Mouse (Mus musculus): ENCODE results near the gene Gm11627. TPM values are rescaled to one million over a fixed set of nuclear protein-coding genes. Genes with fewer than 3 reads are reported as not detected.
"Not testable (repeated sequence)": the region's sequence is repeated elsewhere in the genome, so short reads cannot be mapped to it uniquely, and the experiment has no call there.

Gm11627 gene
- polyA plus RNA-seq, 1 experiment from 2014 or later, result 8.5 TPM

DNA sequence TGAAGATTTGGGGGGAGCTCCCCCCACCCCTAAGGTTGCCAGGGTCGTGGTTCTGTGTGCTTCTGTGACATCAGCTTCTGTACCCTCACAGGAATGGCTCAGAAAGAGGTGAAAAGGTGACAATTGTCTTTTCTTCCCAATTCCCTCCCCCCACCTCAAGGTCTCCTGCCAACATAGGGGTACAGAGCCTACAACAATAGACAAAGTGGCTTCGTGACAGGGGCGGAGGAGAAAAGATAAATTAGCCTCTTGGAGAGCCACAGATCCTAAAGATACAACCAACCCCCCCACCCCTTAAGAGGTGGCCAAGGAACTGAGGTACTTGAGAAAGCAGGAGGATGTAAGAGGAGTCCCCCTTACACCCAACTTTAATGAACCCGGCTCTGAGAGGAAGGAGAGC is 29.4 kb upstream of the Gm11627 start:
- H3K4me2 ChIP-seq, result peak overlapping the region; percentile 78
- no peaks in the 10 kb centered on the region for H3K9me3 ChIP-seq (replicated peaks)
- H3K4me1 ChIP-seq, result peaks cover 67% of the 10 kb centered on the region
- peak overlapping the region; percentile 77 for H3K4me3 ChIP-seq (replicated peaks)
- peak overlapping the region; percentile 99 for H3K27ac ChIP-seq
- peak overlapping the region; percentile 76; the same call in 1 of the 2 replicates for H3K9ac ChIP-seq
- no peaks in the 10 kb centered on the region for H3K36me3 ChIP-seq
- ATAC-seq (replicated peaks; ENCODE audit: low FRiP score), result no peak
- 16% methylated on average over 4 of the region's 4 CpGs for WGBS
- peaks cover 20% of the 10 kb centered on the region for H3K27me3 ChIP-seq

DNA sequence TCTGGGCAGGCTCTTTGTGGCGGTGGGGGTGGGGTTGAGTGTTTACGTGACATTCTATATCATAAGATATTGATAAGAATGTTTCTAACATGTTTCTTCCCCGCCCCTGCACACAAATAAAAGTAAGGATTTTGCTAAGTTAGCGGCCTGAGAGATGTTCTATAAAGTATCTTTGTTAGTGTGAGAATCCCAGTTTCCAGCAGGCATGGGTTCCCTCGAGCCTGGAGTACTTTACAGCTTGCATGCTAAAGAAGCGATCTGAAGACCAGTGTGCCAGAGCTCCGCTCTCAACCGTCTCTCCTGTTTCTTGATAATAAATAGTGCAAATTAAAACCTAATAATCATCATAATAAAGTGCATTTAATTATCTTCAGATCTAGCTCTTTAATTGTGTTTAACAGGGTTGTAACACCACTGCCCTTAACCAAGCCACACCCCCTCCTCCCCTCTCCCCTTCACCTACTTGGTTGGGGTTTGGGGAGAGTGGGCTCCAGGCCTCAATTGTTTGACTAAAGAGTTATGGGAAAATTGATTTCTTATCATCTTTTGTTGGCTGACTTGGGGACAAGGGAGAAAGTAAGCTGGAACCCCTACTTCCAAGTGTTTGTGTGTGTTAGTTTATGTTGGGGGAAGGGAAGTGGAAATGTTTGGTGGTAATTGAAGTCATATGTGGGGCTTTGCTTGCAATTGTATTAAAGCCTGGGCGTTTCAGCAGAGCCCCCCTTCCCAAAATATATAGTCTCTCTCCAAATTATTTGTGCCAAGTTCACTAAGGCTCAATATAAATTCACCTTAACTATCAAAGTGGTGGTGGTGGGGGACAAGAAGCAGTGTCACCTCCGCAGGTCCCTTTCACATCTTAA is 28.7 kb upstream of the Gm11627 start:
- H3K9me3 ChIP-seq (replicated peaks), result no peaks in the 10 kb centered on the region
- H3K9ac ChIP-seq, result peak overlapping the region; percentile 76
- peak overlapping the region; percentile 78 for H3K4me2 ChIP-seq
- ATAC-seq (replicated peaks; ENCODE audit: low FRiP score), result no peak
- 21% methylated on average over 10 of the region's 10 CpGs for whole genome bisulfite sequencing
- H3K27ac ChIP-seq, result peak overlapping the region; percentile 99
- H3K4me3 ChIP-seq (replicated peaks), result peak overlapping the region; percentile 77
- no peaks in the 10 kb centered on the region for H3K36me3 ChIP-seq
- peaks cover 69% of the 10 kb centered on the region for H3K4me1 ChIP-seq
- H3K27me3 ChIP-seq, result peaks cover 20% of the 10 kb centered on the region

GRCm38 (mm10) chr11:102607201-102607600 is 27.9 kb upstream of the Gm11627 start:
- ATAC-seq (replicated peaks; ENCODE audit: low FRiP score), result not testable (repeated sequence)

DNA sequence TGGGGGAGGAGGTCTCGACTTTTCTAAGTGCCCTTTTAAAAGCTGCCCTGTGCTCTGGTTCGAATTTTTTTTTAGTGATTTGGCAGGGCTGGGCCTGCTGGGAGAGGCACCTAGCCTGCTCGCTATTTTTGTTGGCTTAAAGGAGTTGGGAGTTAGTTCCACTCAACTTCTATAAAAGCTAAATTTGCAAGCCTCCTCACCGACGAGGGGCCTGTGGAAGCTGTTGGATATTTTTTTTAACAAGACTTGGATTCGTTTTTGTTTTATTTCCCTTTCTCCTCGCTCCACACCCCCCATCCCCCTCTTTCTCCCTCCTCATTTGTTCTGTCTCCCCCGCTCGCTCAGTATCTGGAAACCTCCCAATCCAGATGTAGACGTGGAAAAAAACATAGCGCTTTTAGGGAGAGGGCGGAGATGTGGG is 27.5 kb upstream of the Gm11627 start:
- H3K27me3 ChIP-seq, result peaks cover 20% of the 10 kb centered on the region
- no peaks in the 10 kb centered on the region for H3K36me3 ChIP-seq
- peak overlapping the region; percentile 76 for H3K9ac ChIP-seq
- H3K9me3 ChIP-seq (replicated peaks), result no peaks in the 10 kb centered on the region
- H3K4me3 ChIP-seq (replicated peaks), result peak overlapping the region; percentile 77
- peak overlapping the region; percentile 99 for H3K27ac ChIP-seq
- H3K4me2 ChIP-seq, result peak overlapping the region; percentile 78
- peaks cover 70% of the 10 kb centered on the region for H3K4me1 ChIP-seq
- 3% methylated on average over 12 of the region's 12 CpGs for WGBS
- no peak for ATAC-seq (replicated peaks; ENCODE audit: low FRiP score)

More at GRCm38 (mm10) chr11:102607201-102607600, 27.9 kb upstream of the Gm11627 start:
- Histone ChIP-seq H3K27ac (peak overlapping the region; percentile 99), H3K4me1 (peaks cover 71% of the 10 kb centered on the region), H3K4me2 (peak overlapping the region; percentile 78), H3K27me3 (peaks cover 20% of the 10 kb centered on the region), H3K4me3 (replicated peaks) (peak overlapping the region; percentile 77), H3K9ac (peak overlapping the region; percentile 76)
- not testable (repeated sequence) for H3K9me3 ChIP-seq (replicated peaks); H3K36me3 ChIP-seq
- WGBS, result 2% methylated on average over 12 of the region's 12 CpGs

GRCm38 (mm10) chr11:102605553-102606416 is 26.5 kb upstream of the Gm11627 start:
- H3K27me3 ChIP-seq, result peaks cover 20% of the 10 kb centered on the region
- WGBS, result under 1% methylated on average over 62 of the region's 62 CpGs
- H3K36me3 ChIP-seq, result no peaks in the 10 kb centered on the region
- peak overlapping the region; percentile 76 for H3K9ac ChIP-seq
- H3K4me3 ChIP-seq (replicated peaks), result peak overlapping the region; percentile 77
- no peaks in the 10 kb centered on the region for H3K9me3 ChIP-seq (replicated peaks)
- H3K27ac ChIP-seq, result peak overlapping the region; percentile 99
- H3K4me1 ChIP-seq, result peaks cover 60% of the 10 kb centered on the region
- H3K4me2 ChIP-seq, result peak overlapping the region; percentile 78
- ATAC-seq (replicated peaks; ENCODE audit: low FRiP score), result no peak

DNA sequence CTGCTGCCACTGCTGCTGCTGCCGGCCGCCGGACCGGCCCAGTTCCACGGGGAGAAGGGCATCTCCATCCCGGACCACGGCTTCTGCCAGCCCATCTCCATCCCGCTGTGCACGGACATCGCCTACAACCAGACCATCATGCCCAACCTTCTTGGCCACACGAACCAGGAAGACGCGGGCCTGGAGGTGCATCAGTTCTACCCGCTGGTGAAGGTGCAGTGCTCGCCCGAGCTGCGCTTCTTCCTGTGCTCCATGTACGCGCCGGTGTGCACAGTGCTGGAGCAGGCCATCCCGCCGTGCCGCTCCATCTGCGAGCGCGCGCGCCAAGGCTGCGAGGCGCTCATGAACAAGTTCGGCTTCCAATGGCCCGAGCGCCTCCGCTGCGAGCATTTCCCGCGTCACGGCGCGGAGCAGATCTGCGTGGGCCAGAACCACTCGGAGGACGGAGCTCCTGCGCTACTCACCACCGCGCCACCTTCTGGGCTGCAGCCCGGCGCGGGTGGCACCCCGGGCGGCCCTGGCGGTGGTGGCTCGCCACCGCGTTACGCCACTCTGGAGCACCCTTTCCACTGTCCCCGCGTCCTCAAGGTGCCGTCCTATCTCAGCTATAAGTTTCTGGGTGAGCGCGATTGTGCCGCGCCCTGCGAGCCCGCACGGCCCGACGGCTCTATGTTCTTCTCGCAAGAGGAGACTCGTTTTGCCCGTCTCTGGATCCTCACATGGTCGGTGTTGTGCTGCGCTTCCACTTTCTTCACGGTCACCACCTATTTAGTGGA is 25.7 kb upstream of the Gm11627 start:
- Histone ChIP-seq H3K27me3 (peaks cover 18% of the 10 kb centered on the region), H3K9ac (peak overlapping the region; percentile 76), H3K27ac (peak overlapping the region; percentile 99), H3K4me1 (peaks cover 52% of the 10 kb centered on the region), H3K4me2 (peak overlapping the region; percentile 78), H3K4me3 (replicated peaks) (peak overlapping the region; percentile 77), H3K36me3 (no peaks in the 10 kb centered on the region), H3K9me3 (replicated peaks) (no peaks in the 10 kb centered on the region)
- WGBS, result under 1% methylated on average over 74 of the region's 74 CpGs
- ATAC-seq (replicated peaks; ENCODE audit: low FRiP score), result peak; percentile 16

DNA sequence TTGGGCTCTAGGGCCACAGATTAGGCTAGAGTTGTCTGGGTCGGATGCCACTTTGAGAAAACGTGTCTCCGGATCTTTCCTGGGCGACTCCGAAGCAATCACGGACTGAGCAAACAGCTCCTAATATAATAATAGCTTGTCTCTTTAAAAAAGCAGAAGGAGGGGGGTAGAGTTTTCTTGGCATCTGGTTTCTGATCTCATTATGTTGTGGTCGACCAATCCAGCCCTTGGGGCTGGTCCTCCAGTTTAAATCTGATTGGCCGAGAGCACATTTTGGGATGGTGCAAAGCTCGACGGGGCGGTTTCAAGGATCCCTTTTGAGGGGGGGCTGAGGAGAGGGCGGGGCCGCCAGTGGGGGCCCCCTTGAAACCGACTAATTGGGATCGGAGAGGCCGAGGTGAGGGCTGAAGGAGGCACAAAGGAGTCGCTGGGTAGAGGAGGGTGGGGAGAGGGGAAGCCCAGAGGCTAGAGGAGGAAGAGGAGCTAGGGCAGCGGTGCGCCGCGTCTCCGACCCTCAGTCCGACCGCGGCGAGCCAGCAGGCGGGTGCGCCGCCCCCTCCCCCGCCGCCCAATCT is 24.8 kb upstream of the Gm11627 start, which contains the start of gene Fzd2:
Gene Fzd2, plus strand, starts transcription at position 387 of the 575 bp plus-strand sequence.
- ATAC-seq (replicated peaks; ENCODE audit: low FRiP score), result peak; percentile 92
- Histone ChIP-seq H3K27ac (peak within 1 kb of the TSS; percentile 99), H3K27me3 (peaks cover 17% of the 10 kb centered on the region), H3K4me1 (peaks cover 43% of the 10 kb centered on the region), H3K9ac (peak within 1 kb of the TSS; percentile 76), H3K4me3 (replicated peaks) (peak within 1 kb of the TSS; percentile 77), H3K36me3 (no peaks in the 10 kb centered on the region), H3K9me3 (replicated peaks) (no peaks in the 10 kb centered on the region), H3K4me2 (peak within 1 kb of the TSS; percentile 78)
- WGBS, result under 1% methylated on average over 31 of the region's 31 CpGs

GRCm38 (mm10) chr11:102603496-102603850 is 24.2 kb upstream of the Gm11627 start:
- peak overlapping the region; percentile 60 for H3K9ac ChIP-seq
- H3K4me1 ChIP-seq, result peaks cover 37% of the 10 kb centered on the region
- peaks cover 17% of the 10 kb centered on the region for H3K27me3 ChIP-seq
- H3K36me3 ChIP-seq, result no peaks in the 10 kb centered on the region
- peak overlapping the region; percentile 99 for H3K27ac ChIP-seq
- ATAC-seq (replicated peaks; ENCODE audit: low FRiP score), result peak; percentile 69
- peak overlapping the region; percentile 78 for H3K4me2 ChIP-seq
- H3K4me3 ChIP-seq (replicated peaks), result peak overlapping the region; percentile 77
- H3K9me3 ChIP-seq (replicated peaks), result no peaks in the 10 kb centered on the region
- WGBS, result under 1% methylated on average over 10 of the region's 10 CpGs

- Histone ChIP-seq H3K36me3 (no peaks in the 10 kb centered on the region), H3K27me3 (peaks cover 17% of the 10 kb centered on the region), H3K9me3 (replicated peaks) (no peaks in the 10 kb centered on the region), H3K4me1 (peaks cover 32% of the 10 kb centered on the region), H3K4me2 (peak overlapping the region; percentile 78), H3K27ac (peak overlapping the region; percentile 99), H3K4me3 (replicated peaks) (peak overlapping the region; percentile 77), H3K9ac (peak overlapping the region; percentile 60)
- 3% methylated on average over 13 of the region's 13 CpGs for WGBS
- no peak for ATAC-seq (replicated peaks; ENCODE audit: low FRiP score)
Observed at GRCm38 (mm10) chr11:102602816-102603495, 23.7 kb upstream of the Gm11627 start.

- WGBS, result 90% methylated on average over 3 of the region's 3 CpGs
- H3K4me1 ChIP-seq, result peaks cover 27% of the 10 kb centered on the region
- no peak overlapping the region for H3K27ac ChIP-seq
- ATAC-seq (replicated peaks; ENCODE audit: low FRiP score), result no peak
- no peaks in the 10 kb centered on the region for H3K9me3 ChIP-seq (replicated peaks)
- no peak overlapping the region for H3K4me3 ChIP-seq (replicated peaks)
- no peak overlapping the region for H3K4me2 ChIP-seq
- H3K27me3 ChIP-seq, result peaks cover 3% of the 10 kb centered on the region; the same call in 1 of the 2 replicates
- H3K9ac ChIP-seq, result no peak overlapping the region
- no peaks in the 10 kb centered on the region for H3K36me3 ChIP-seq
Observed at GRCm38 (mm10) chr11:102599912-102600311, 20.7 kb upstream of the Gm11627 start.

Data from kidney, embryonic 15.5 days (tissue).